Mouse (Mus musculus) liver, embryonic 14.5 days (tissue): ENCODE results near the gene Phf19. TPM values are rescaled to one million over a fixed set of nuclear protein-coding genes. Genes with fewer than 3 reads are reported as not detected.

Experiments
- ATAC-seq: fragments of 200-750 bp; cut with Nextera tagmentation; 2 replicates; pipeline ENCODE4 v1.8.0; 2017; ENCODE audit warnings: moderate number of reproducible peaks, mild to moderate bottlenecking, moderate library complexity; ENCODE audit not compliant: insufficient read depth
- DNase-seq, 3 experiments: peaks; one replicate each; pipeline ENCODE4 v3.0.0-alpha.2; 2012 to 2013; ENCODE audit warnings: low read depth in 3 of 3, low spot score in 3 of 3
- H3K27ac ChIP-seq: fragments of 300-500 bp; sonication (generic); 2 replicates; pipeline ENCODE4 v1.5.1; 2014; ENCODE audit warnings: moderate library complexity, mild to moderate bottlenecking, control low read depth, inconsistent platforms
- H3K27me3 ChIP-seq: fragments of 300-500 bp; sonication (generic); 2 replicates; pipeline ENCODE4 v1.6.1; 2014; ENCODE audit warnings: mild to moderate bottlenecking, low read length, moderate library complexity; ENCODE audit not compliant: control insufficient read depth, insufficient read depth
- H3K36me3 ChIP-seq: fragments of 300-500 bp; sonication (generic); replicated peaks from 2 replicates; pipeline ENCODE4 v1.6.1; 2014; ENCODE audit warnings: low read depth; ENCODE audit not compliant: control insufficient read depth, insufficient read depth
- H3K4me1 ChIP-seq, 2 experiments: fragments of 200-500 bp in 1 of 2; fragments of 300-500 bp in 1 of 2; sonication (generic) in 1 of 2; replicated peaks; 2 replicates each; pipeline ENCODE4 v1.6.1; 2012 to 2014; ENCODE audit warnings: antibody characterized with exemption in 1 of 2, inconsistent platforms in 1 of 2, low read length in 1 of 2; ENCODE audit not compliant: control insufficient read depth in 2 of 2, insufficient read depth in 2 of 2
- H3K4me2 ChIP-seq: fragments of 300-500 bp; sonication (generic); 2 replicates; pipeline ENCODE4 v1.6.1; 2014; ENCODE audit warnings: low read depth, mild to moderate bottlenecking, control low read depth, moderate library complexity
- H3K4me3 ChIP-seq, 2 experiments: fragments of 200-500 bp in 1 of 2; fragments of 300-500 bp in 1 of 2; sonication (generic) in 1 of 2; 2 replicates each; pipeline ENCODE4 v1.5.1; 2012 to 2014; ENCODE audit warnings: low read depth in 2 of 2, low read length in 2 of 2, mild to moderate bottlenecking in 2 of 2, control low read depth in 1 of 2, inconsistent platforms in 1 of 2, moderate library complexity in 1 of 2; ENCODE audit not compliant: insufficient read depth in 1 of 2
- H3K9ac ChIP-seq: fragments of 300-500 bp; sonication (generic); replicated peaks from 2 replicates; pipeline ENCODE4 v1.6.1; 2014; ENCODE audit warnings: mild to moderate bottlenecking, control low read depth, moderate library complexity
- H3K9me3 ChIP-seq: fragments of 300-500 bp; sonication (generic); 2 replicates; pipeline ENCODE4 v1.6.1; 2016; ENCODE audit warnings: low read length, mixed read lengths; ENCODE audit not compliant: control insufficient read depth
- CTCF ChIP-seq: IDR thresholded peaks from 2 replicates; pipeline ENCODE4 v1.5.1; 2016; ENCODE audit warnings: antibody characterized with exemption, low read depth, control low read depth
- EP300 ChIP-seq: IDR thresholded peaks from 2 replicates; pipeline ENCODE4 v1.6.1; 2016; ENCODE audit warnings: antibody characterized with exemption, low read depth
- WGBS: fragments of 180-500 bp; shearing (Covaris S2); extraction: QIAGEN DNeasy Blood & Tissue Kit; methylation state at CpG from one replicate; pipeline ENCODE4 v1.1.7; 2014; ENCODE audit not compliant: insufficient replicate concordance; 5-methylcytosine and 5-hydroxymethylcytosine counted together
- polyA plus RNA-seq, 2 experiments: library from polyadenylated mRNA; depleted of rRNA in 1 of 2; stranded (reverse) in 1 of 2; unstranded in 1 of 2; fragments of >200 nt; fragmentation: Nextera tagmentation in 1 of 2; extraction: Ambion mirVana in 1 of 2; gene quantifications; 2 replicates each; pipeline versions ENCODE4 v1.2.1 to v1.2.3; 2012 to 2014

Gene Phf19
- polyA plus RNA-seq, 2 experiments = 2.8 to 2.9 TPM

- H3K4me1 ChIP-seq = peaks cover 4 to 8% of the 10 kb centered on the region in 2 experiments
- DNase-seq (peak in 2 of 3 experiments; percentile 47), ATAC-seq (peak; percentile 75)
- peaks cover 5% of the 10 kb centered on the region; the same call in 1 of the 2 replicates for H3K36me3 ChIP-seq
- 2% methylated on average over 45 of the region's 50 CpGs for WGBS
- H3K27me3 ChIP-seq = peaks cover 10% of the 10 kb centered on the region
- peak overlapping the region; percentile 71 for H3K9ac ChIP-seq
- H3K4me3 ChIP-seq = peak overlapping the region; percentile 48 to 81
- H3K4me2 ChIP-seq = peak overlapping the region; percentile 94
- no peaks in the 10 kb centered on the region for H3K9me3 ChIP-seq
- no peak overlapping the region for H3K27ac ChIP-seq
- TF ChIP-seq EP300 = no peak
- TF ChIP-seq CTCF = no peak
These were observed 420 bp upstream of the Phf19 start for GRCm38 (mm10) chr2:34914069-34914822.

DNA sequence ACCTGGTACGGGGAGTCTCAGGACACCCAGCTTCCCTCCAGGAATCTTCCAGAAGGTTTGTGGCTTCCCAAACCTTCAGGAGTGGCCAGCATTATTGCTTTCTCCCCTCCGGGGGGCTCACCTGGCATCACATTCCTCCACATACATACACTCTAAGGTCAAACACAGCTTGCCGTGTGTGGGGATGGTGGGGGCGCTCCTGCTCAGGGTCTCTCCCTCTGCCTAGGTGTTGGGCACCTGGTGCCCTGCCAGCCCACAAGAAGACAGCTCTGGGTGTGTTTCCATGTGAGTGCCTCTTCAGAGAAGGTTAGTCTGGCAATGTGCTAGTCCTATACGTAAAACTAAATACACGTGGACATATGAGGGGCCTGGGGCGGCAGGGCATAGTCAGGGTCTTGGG lies 1.2 kb downstream of the Phf19 start:
- no peak overlapping the region for H3K27ac ChIP-seq
- peaks cover 10% of the 10 kb centered on the region for H3K27me3 ChIP-seq
- H3K9ac ChIP-seq = no peak overlapping the region; the same call in 1 of the 2 replicates
- 62% methylated on average over 7 of the region's 7 CpGs for WGBS
- ATAC-seq (no peak), DNase-seq (no peak)
- TF ChIP-seq CTCF (no peak), EP300 (no peak)
- H3K4me3 ChIP-seq = peak overlapping the region; percentile 81 to 89
- H3K4me1 ChIP-seq = peaks cover 4 to 8% of the 10 kb centered on the region in 2 experiments
- peaks cover 5% of the 10 kb centered on the region; the same call in 1 of the 2 replicates for H3K36me3 ChIP-seq
- peak overlapping the region; percentile 94 for H3K4me2 ChIP-seq
- no peaks in the 10 kb centered on the region for H3K9me3 ChIP-seq

GRCm38 (mm10) chr2:34911871-34912270 lies 2.0 kb downstream of the Phf19 start:
- no peak for DNase-seq
- H3K9ac ChIP-seq = no peak overlapping the region
- H3K9me3 ChIP-seq = no peaks in the 10 kb centered on the region
- 72% methylated on average over 5 of the region's 5 CpGs for WGBS
- no peak overlapping the region for H3K27ac ChIP-seq
- peaks cover 10% of the 10 kb centered on the region for H3K27me3 ChIP-seq
- H3K4me2 ChIP-seq = no peak overlapping the region
- TF ChIP-seq EP300 (no peak), CTCF (no peak)
- no peak for ATAC-seq
- peaks cover 6 to 9% of the 10 kb centered on the region in 2 experiments for H3K4me1 ChIP-seq
- H3K4me3 ChIP-seq = no peak overlapping the region
- H3K36me3 ChIP-seq = peaks cover 5% of the 10 kb centered on the region; the same call in 1 of the 2 replicates

GRCm38 (mm10) chr2:34909719-34910118 lies 4.1 kb downstream of the Phf19 start:
- 79% methylated on average over 4 of the region's 4 CpGs for WGBS
- no peak for TF ChIP-seq CTCF
- TF ChIP-seq EP300 = no peak
- H3K27ac ChIP-seq = no peak overlapping the region
- no peak overlapping the region for H3K9ac ChIP-seq
- no peak for DNase-seq
- no peaks in the 10 kb centered on the region for H3K9me3 ChIP-seq
- ATAC-seq = no peak
- peaks cover 10% of the 10 kb centered on the region for H3K27me3 ChIP-seq
- H3K4me2 ChIP-seq = no peak overlapping the region
- no peak overlapping the region for H3K4me3 ChIP-seq
- H3K36me3 ChIP-seq = peaks cover 5% of the 10 kb centered on the region; the same call in 1 of the 2 replicates
- peaks cover 19 to 20% of the 10 kb centered on the region in 2 experiments for H3K4me1 ChIP-seq

GRCm38 (mm10) chr2:34906861-34907604 lies 6.8 kb downstream of the Phf19 start:
- WGBS = 34% methylated on average over 12 of the region's 12 CpGs
- peak; percentile 20; the same call in 1 of the 2 replicates for TF ChIP-seq CTCF
- no peak for TF ChIP-seq EP300
- ATAC-seq (no peak), DNase-seq (peak in 1 of 3 experiments; percentile 46)
- no peak overlapping the region for H3K4me3 ChIP-seq
- no peak overlapping the region for H3K27ac ChIP-seq
- no peaks in the 10 kb centered on the region for H3K27me3 ChIP-seq
- peaks cover 5% of the 10 kb centered on the region; the same call in 1 of the 2 replicates for H3K36me3 ChIP-seq
- peaks cover 23 to 24% of the 10 kb centered on the region in 2 experiments for H3K4me1 ChIP-seq
- H3K9ac ChIP-seq = no peak overlapping the region
- H3K9me3 ChIP-seq = no peaks in the 10 kb centered on the region
- H3K4me2 ChIP-seq = no peak overlapping the region
